Mouse (Mus musculus) MEL (cell line): ENCODE measurements around the gene Aco1. TPM values are rescaled to one million over a fixed set of nuclear protein-coding genes. Genes with fewer than 3 reads are reported as not detected.
A peak's percentile ranks its signal among the peaks of the same experiment; 100 is the strongest.

Source experiments
- DNase-seq: peaks from one replicate; pipeline ENCODE4 v3.0.0; 2011; ENCODE audit warnings: low read depth, low spot score
- H3K27ac ChIP-seq: 2 replicates; pipeline ENCODE4 v1.5.1; 2012; ENCODE audit warnings: low read depth, mild to moderate bottlenecking, control low read depth, low read length, moderate library complexity; ENCODE audit not compliant: control insufficient read depth
- H3K27me3 ChIP-seq, 2 experiments: fragments of 150-350 bp in 1 of 2; sonication (generic) in 1 of 2; 2 replicates each; pipeline ENCODE4 v1.6.1; 2012; ENCODE audit warnings: low read length in 2 of 2, mild to moderate bottlenecking in 2 of 2, improper control_type of control experiment in 1 of 2, moderate library complexity in 1 of 2; ENCODE audit not compliant: insufficient read depth in 2 of 2, control insufficient read depth in 1 of 2
- H3K36me3 ChIP-seq, 2 experiments: 2 replicates each; pipeline ENCODE4 v1.6.1; 2012 to 2014; ENCODE audit warnings: low read length in 2 of 2, improper control_type of control experiment in 1 of 2, inconsistent platforms in 1 of 2, mild to moderate bottlenecking in 1 of 2; ENCODE audit not compliant: insufficient read depth in 2 of 2, control insufficient read depth in 1 of 2
- H3K4me1 ChIP-seq, 2 experiments: fragments of 150-350 bp in 1 of 2; sonication (generic) in 1 of 2; 2 replicates each; pipeline ENCODE4 v1.6.1; 2012; ENCODE audit warnings: low read length in 2 of 2, improper control_type of control experiment in 1 of 2, mild to moderate bottlenecking in 1 of 2; ENCODE audit not compliant: insufficient read depth in 2 of 2, control insufficient read depth in 1 of 2
- H3K4me3 ChIP-seq, 2 experiments: fragments of 150-350 bp in 1 of 2; sonication (generic) in 1 of 2; 2 replicates each; pipeline ENCODE4 v1.5.1; 2012; ENCODE audit warnings: low read depth in 2 of 2, low read length in 2 of 2, mild to moderate bottlenecking in 2 of 2, moderate library complexity in 2 of 2, control low read depth in 1 of 2, improper control_type of control experiment in 1 of 2; ENCODE audit not compliant: control insufficient read depth in 1 of 2, insufficient read depth in 1 of 2
- H3K79me2 ChIP-seq: 2 replicates; pipeline ENCODE4 v1.6.1; 2012; ENCODE audit warnings: mild to moderate bottlenecking, low read length, moderate library complexity; ENCODE audit not compliant: control insufficient read depth, poor library complexity, insufficient read depth
- H3K9ac ChIP-seq: 2 replicates; pipeline ENCODE4 v1.6.1; 2012; ENCODE audit warnings: low read depth, mild to moderate bottlenecking, control low read depth, low read length, moderate library complexity; ENCODE audit not compliant: control insufficient read depth, poor library complexity, severe bottlenecking
- H3K9me3 ChIP-seq: fragments of 150-350 bp; sonication (generic); replicated peaks from 2 replicates; pipeline ENCODE4 v1.6.1; 2012; ENCODE audit warnings: mild to moderate bottlenecking, low read length, improper control_type of control experiment, moderate library complexity; ENCODE audit not compliant: insufficient read depth
- CHD1 ChIP-seq: IDR thresholded peaks from 2 replicates; pipeline ENCODE4 v1.6.1; 2012; ENCODE audit warnings: low read depth, mild to moderate bottlenecking, inconsistent platforms, low read length, improper control_type of control experiment
- CTCF ChIP-seq, 3 experiments: IDR thresholded peaks in 2 of 3; conservative IDR thresholded peaks in 1 of 3; 2 replicates each; pipeline ENCODE4 v1.5.1; 2011 to 2012; ENCODE audit warnings: low read length in 3 of 3, low read depth in 2 of 3, mild to moderate bottlenecking in 2 of 3, improper control_type of control experiment in 1 of 3, inconsistent platforms in 1 of 3, mixed read lengths in 1 of 3, moderate library complexity in 1 of 3; ENCODE audit not compliant: control insufficient read depth in 1 of 3, insufficient read depth in 1 of 3, poor library complexity in 1 of 3, severe bottlenecking in 1 of 3
- GABPA ChIP-seq: IDR thresholded peaks from 2 replicates; pipeline ENCODE4 v1.6.1; 2012; ENCODE audit warnings: low read depth, mild to moderate bottlenecking, inconsistent platforms, low read length, improper control_type of control experiment, moderate library complexity
- GATA1 ChIP-seq: IDR thresholded peaks from 2 replicates; pipeline ENCODE4 v1.6.1; 2011; ENCODE audit warnings: low read depth, low read length, improper control_type of control experiment
- MAFK ChIP-seq: IDR thresholded peaks from 2 replicates; pipeline ENCODE4 v1.6.1; 2011; ENCODE audit warnings: low read depth, mild to moderate bottlenecking, low read length, improper control_type of control experiment, borderline replicate concordance
- MAX ChIP-seq: IDR thresholded peaks from 2 replicates; pipeline ENCODE4 v1.6.1; 2011; ENCODE audit warnings: low read length, improper control_type of control experiment
- MAZ ChIP-seq: IDR thresholded peaks from 2 replicates; pipeline ENCODE4 v1.6.1; 2012; ENCODE audit warnings: low read depth, mild to moderate bottlenecking, inconsistent platforms, low read length, improper control_type of control experiment
- MEF2A ChIP-seq: IDR thresholded peaks from 2 replicates; pipeline ENCODE4 v1.6.1; 2014; ENCODE audit warnings: low read depth, mild to moderate bottlenecking, inconsistent platforms, low read length, improper control_type of control experiment; ENCODE audit not compliant: poor library complexity, insufficient replicate concordance, severe bottlenecking; ENCODE audit errors: extremely low read depth
- MYB ChIP-seq: IDR thresholded peaks from 2 replicates; pipeline ENCODE4 v1.6.1; 2011; ENCODE audit warnings: mild to moderate bottlenecking, low read depth, low read length, improper control_type of control experiment
- MYC ChIP-seq: IDR thresholded peaks from 2 replicates; pipeline ENCODE4 v1.6.1; 2011; ENCODE audit warnings: low read depth, mild to moderate bottlenecking, low read length, improper control_type of control experiment, moderate library complexity
- NELFE ChIP-seq: IDR thresholded peaks from 2 replicates; pipeline ENCODE4 v1.6.1; 2011; ENCODE audit warnings: low read depth, low read length, improper control_type of control experiment
- POLR2A ChIP-seq, 2 experiments: IDR thresholded peaks; 2 replicates each; pipeline ENCODE4 v1.6.1; 2011 to 2012; ENCODE audit warnings: low read length in 2 of 2, mild to moderate bottlenecking in 2 of 2, control low read depth in 1 of 2, improper control_type of control experiment in 1 of 2, low read depth in 1 of 2, moderate library complexity in 1 of 2; ENCODE audit not compliant: control insufficient read depth in 1 of 2, insufficient read depth in 1 of 2, poor library complexity in 1 of 2
- POLR2AphosphoS2 ChIP-seq: IDR thresholded peaks from 2 replicates; pipeline ENCODE4 v1.6.1; 2011; ENCODE audit warnings: low read length, improper control_type of control experiment
- RAD21 ChIP-seq: IDR thresholded peaks from 2 replicates; pipeline ENCODE4 v1.6.1; 2011; ENCODE audit warnings: mild to moderate bottlenecking, low read depth, low read length, improper control_type of control experiment
- SIN3A ChIP-seq: IDR thresholded peaks from 2 replicates; pipeline ENCODE4 v1.6.1; 2012; ENCODE audit warnings: low read length, improper control_type of control experiment, inconsistent platforms
- SMC3 ChIP-seq: IDR thresholded peaks from 2 replicates; pipeline ENCODE4 v1.6.1; 2011; ENCODE audit warnings: low read depth, low read length, improper control_type of control experiment
- TAL1 ChIP-seq: IDR thresholded peaks from 2 replicates; pipeline ENCODE4 v1.6.1; 2012; ENCODE audit warnings: mild to moderate bottlenecking, inconsistent platforms, low read length, moderate library complexity, mixed read lengths
- UBTF ChIP-seq: IDR thresholded peaks from 2 replicates; pipeline ENCODE4 v1.6.1; 2012; ENCODE audit warnings: low read depth, mild to moderate bottlenecking, inconsistent platforms, low read length, improper control_type of control experiment, moderate library complexity, borderline replicate concordance; ENCODE audit not compliant: insufficient read depth
- USF1 ChIP-seq: IDR thresholded peaks from 2 replicates; pipeline ENCODE4 v1.6.1; 2014; ENCODE audit warnings: low read depth, mild to moderate bottlenecking, inconsistent platforms, low read length, improper control_type of control experiment, moderate library complexity
- USF2 ChIP-seq, 2 experiments: IDR thresholded peaks; 2 replicates each; pipeline ENCODE4 v1.6.1; 2011 to 2012; ENCODE audit warnings: improper control_type of control experiment in 2 of 2, low read length in 2 of 2, borderline replicate concordance in 1 of 2, inconsistent platforms in 1 of 2, low read depth in 1 of 2, mild to moderate bottlenecking in 1 of 2; ENCODE audit not compliant: insufficient read depth in 1 of 2
- ZC3H11A ChIP-seq: IDR thresholded peaks from 2 replicates; pipeline ENCODE4 v1.6.1; 2012; ENCODE audit warnings: low read depth, mild to moderate bottlenecking, inconsistent platforms, low read length, improper control_type of control experiment
- ZKSCAN1 ChIP-seq: IDR thresholded peaks from 2 replicates; pipeline ENCODE4 v1.6.1; 2012; ENCODE audit warnings: low read depth, mild to moderate bottlenecking, inconsistent platforms, low read length, improper control_type of control experiment, moderate library complexity
- ZMIZ1 ChIP-seq: IDR thresholded peaks from 2 replicates; pipeline ENCODE4 v1.6.1; 2012; ENCODE audit warnings: low read depth, mild to moderate bottlenecking, inconsistent platforms, low read length, improper control_type of control experiment, moderate library complexity
- ZNF384 ChIP-seq: IDR thresholded peaks from 2 replicates; pipeline ENCODE4 v1.6.1; 2012; ENCODE audit warnings: low read depth, mild to moderate bottlenecking, inconsistent platforms, low read length, improper control_type of control experiment
- polyA plus RNA-seq, 2 experiments: library from polyadenylated mRNA; stranded (reverse) in 1 of 2; unstranded in 1 of 2; fragments of >175 nt in 1 of 2; fragments of >200 nt in 1 of 2; gene quantifications; 2 replicates each; pipeline versions ENCODE4 v1.2.1 to v1.2.4; 2012; ENCODE audit warnings: low replicate concordance in 2 of 2, low read depth in 1 of 2; ENCODE audit not compliant: insufficient read length in 2 of 2, insufficient read depth in 1 of 2, missing spikeins in 1 of 2
- total RNA-seq: library from RNA; depleted of rRNA; stranded (reverse); fragments of 300-350 nt; gene quantifications from 2 replicates; pipeline ENCODE4 v1.2.3, GENCODE M21; 2012

Gene Aco1
- total and polyA plus RNA-seq, 3 experiments: 28.7 to 33.6 TPM; not detected in 1

DNA sequence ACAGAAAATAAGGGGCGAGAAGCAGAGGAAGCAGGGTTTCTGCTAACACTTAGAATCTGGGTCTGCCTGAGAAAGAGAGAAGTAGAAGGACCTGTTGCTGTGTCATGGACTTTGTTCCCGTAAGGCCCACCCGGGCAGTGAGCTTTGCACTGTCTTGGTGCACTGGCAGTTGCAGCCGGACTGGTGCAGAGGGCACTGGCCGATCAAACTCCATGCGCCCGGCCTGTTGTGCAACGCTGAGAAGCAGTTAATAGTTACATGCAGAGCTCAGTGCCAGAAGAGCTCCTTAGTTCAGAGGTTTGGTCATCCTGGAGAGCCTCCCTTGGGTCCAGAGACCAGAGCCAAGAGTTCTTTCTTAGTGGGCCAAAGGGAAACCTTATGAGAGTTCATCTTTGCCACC lies 38.8 kb downstream of the Aco1 start:
- Histone ChIP-seq H3K79me2 (no peaks in the 10 kb centered on the region), H3K36me3 (peaks cover 0 to 4% of the 10 kb centered on the region in 2 experiments; a peak in 3 of 4 replicates), H3K9ac (no peak overlapping the region), H3K27me3 (no peaks in the 10 kb centered on the region), H3K27ac (no peak overlapping the region), H3K4me1 (peaks cover 2% of the 10 kb centered on the region in 2 experiments; a peak in 2 of 4 replicates), H3K4me3 (no peak overlapping the region), H3K9me3 (no peaks in the 10 kb centered on the region)
- DNase-seq: no peak
- TF ChIP-seq SIN3A: no peak
- no peak for TF ChIP-seq MAZ
- no peak for TF ChIP-seq USF1
- TF ChIP-seq CHD1: no peak
- TF ChIP-seq ZNF384: no peak
- no peak for TF ChIP-seq ZKSCAN1
- no peak for TF ChIP-seq POLR2AphosphoS2
- TF ChIP-seq TAL1: no peak
- TF ChIP-seq ZMIZ1: no peak
- TF ChIP-seq GATA1: no peak

- no peaks in the 10 kb centered on the region for H3K79me2 ChIP-seq
These were observed 39.9 kb downstream of the Aco1 start for GRCm38 (mm10) chr4:40182651-40183320.

More at GRCm38 (mm10) chr4:40182651-40183320, 39.9 kb downstream of the Aco1 start:
- Histone ChIP-seq H3K27ac (no peak overlapping the region), H3K9me3 (no peaks in the 10 kb centered on the region), H3K27me3 (no peaks in the 10 kb centered on the region), H3K36me3 (peaks cover 0 to 4% of the 10 kb centered on the region in 2 experiments; a peak in 2 of 4 replicates), H3K4me3 (no peak overlapping the region), H3K9ac (no peak overlapping the region), H3K4me1 (peaks cover 2% of the 10 kb centered on the region in 2 experiments; a peak in 2 of 4 replicates)
- no peak for TF ChIP-seq NELFE
- no peak for TF ChIP-seq POLR2A (IDR thresholded peaks at IDR 0.05; ENCODE audit: control insufficient read depth in 1 of 2, insufficient read depth in 1 of 2, low read depth in 1 of 2, low read length in 2 of 2, poor library complexity in 1 of 2)
- TF ChIP-seq USF1: no peak
- no peak for TF ChIP-seq USF2 (IDR thresholded peaks at IDR 0.05; ENCODE audit: borderline replicate concordance in 1 of 2, insufficient read depth in 1 of 2, low read depth in 1 of 2, low read length in 2 of 2)
- no peak for TF ChIP-seq TAL1
- peak; percentile 72 to 82 (median 77) for TF ChIP-seq CTCF (IDR thresholded peaks at IDR 0.05 in 2 of 3, conservative IDR thresholded peaks at IDR 0.05 in 1 of 3; ENCODE audit: control insufficient read depth in 1 of 3, insufficient read depth in 1 of 3, low read depth in 2 of 3, low read length in 3 of 3, poor library complexity in 1 of 3, severe bottlenecking in 1 of 3)
- TF ChIP-seq UBTF: no peak
- TF ChIP-seq ZMIZ1: no peak
- peak; percentile 44 for TF ChIP-seq ZC3H11A
- TF ChIP-seq ZKSCAN1: no peak
- no peak for TF ChIP-seq MAFK
- TF ChIP-seq ZNF384: no peak
- TF ChIP-seq MAZ: no peak
- no peak for TF ChIP-seq GABPA
- no peak for TF ChIP-seq POLR2AphosphoS2
- TF ChIP-seq MYB: no peak
- TF ChIP-seq RAD21: peak; percentile 50
- TF ChIP-seq MAX: no peak
- no peak for TF ChIP-seq MEF2A
- no peak for TF ChIP-seq SIN3A
- TF ChIP-seq MYC: no peak
- TF ChIP-seq SMC3: peak; percentile 78
- DNase-seq: peak; percentile 81
